Mouse (Mus musculus): Measurements from ENCODE around the gene Tmem127. TPM values are rescaled to one million over a fixed set of nuclear protein-coding genes. Genes with fewer than 3 reads are reported as not detected.
"Not testable (repeated sequence)": the region's sequence is repeated elsewhere in the genome, so short reads cannot be mapped to it uniquely, and the experiment has no call there.

Gene Tmem127
- polyA plus RNA-seq, 1 experiment from 2014 or later, result 61.1 TPM

DNA sequence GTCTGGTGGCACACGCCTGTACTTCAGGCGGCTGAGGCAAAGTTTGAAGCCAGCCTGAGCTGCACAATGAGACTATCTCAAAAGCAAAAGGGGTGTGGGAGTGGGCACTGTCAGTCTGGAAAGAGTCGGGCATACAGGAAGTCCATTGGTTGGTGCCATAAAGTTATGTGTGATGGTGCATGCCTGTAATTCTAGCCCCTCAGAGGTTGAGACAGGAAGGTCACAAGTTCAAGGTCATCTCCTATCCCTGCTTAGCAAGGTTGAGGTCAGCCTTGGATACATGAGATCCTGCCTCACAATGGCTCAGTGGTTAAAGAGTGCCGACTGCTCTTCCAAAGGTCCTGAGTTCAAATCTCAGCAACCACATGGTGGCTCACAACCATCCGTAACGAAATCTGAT is 7.6 kb downstream of the Tmem127 start:
- WGBS, result 91% methylated on average over 6 of the region's 6 CpGs
- no peak for ATAC-seq
- no peak overlapping the region for H3K4me3 ChIP-seq (ENCODE audit: low read length)

GRCm38 (mm10) chr2:127259340-127259739 is 11.6 kb downstream of the Tmem127 start:
- 92% methylated on average over 5 of the region's 5 CpGs for WGBS
- no peaks in the 10 kb centered on the region for H3K9me3 ChIP-seq (ENCODE audit: control insufficient read depth, low read length)
- H3K4me1 ChIP-seq (ENCODE audit: control insufficient read depth, insufficient read depth, low read depth, low read length), result no peaks in the 10 kb centered on the region
- no peak overlapping the region for H3K4me2 ChIP-seq (ENCODE audit: low read length)
- no peak for ATAC-seq
- H3K27me3 ChIP-seq (replicated peaks; ENCODE audit: control insufficient read depth, insufficient read depth, low read length), result no peaks in the 10 kb centered on the region
- H3K4me3 ChIP-seq (ENCODE audit: low read length), result no peak overlapping the region
- peaks cover 26% of the 10 kb centered on the region for H3K36me3 ChIP-seq (ENCODE audit: control insufficient read depth, insufficient read depth, low read length)
- H3K9ac ChIP-seq (ENCODE audit: low read depth, low read length), result no peak overlapping the region
- H3K27ac ChIP-seq (ENCODE audit: low read depth, low read length), result no peak overlapping the region

More for the DNA sequence above, 7.6 kb downstream of the Tmem127 start:
- Histone ChIP-seq H3K9me3 (ENCODE audit: control insufficient read depth, low read length) (no peaks in the 10 kb centered on the region), H3K4me2 (ENCODE audit: low read length) (no peak overlapping the region), H3K4me1 (ENCODE audit: control insufficient read depth, insufficient read depth, low read depth, low read length) (peaks cover 11% of the 10 kb centered on the region), H3K27ac (ENCODE audit: low read depth, low read length) (no peak overlapping the region), H3K36me3 (ENCODE audit: control insufficient read depth, insufficient read depth, low read length) (peaks cover 26% of the 10 kb centered on the region), H3K27me3 (replicated peaks; ENCODE audit: control insufficient read depth, insufficient read depth, low read length) (no peaks in the 10 kb centered on the region), H3K9ac (ENCODE audit: low read depth, low read length) (no peak overlapping the region)

DNA sequence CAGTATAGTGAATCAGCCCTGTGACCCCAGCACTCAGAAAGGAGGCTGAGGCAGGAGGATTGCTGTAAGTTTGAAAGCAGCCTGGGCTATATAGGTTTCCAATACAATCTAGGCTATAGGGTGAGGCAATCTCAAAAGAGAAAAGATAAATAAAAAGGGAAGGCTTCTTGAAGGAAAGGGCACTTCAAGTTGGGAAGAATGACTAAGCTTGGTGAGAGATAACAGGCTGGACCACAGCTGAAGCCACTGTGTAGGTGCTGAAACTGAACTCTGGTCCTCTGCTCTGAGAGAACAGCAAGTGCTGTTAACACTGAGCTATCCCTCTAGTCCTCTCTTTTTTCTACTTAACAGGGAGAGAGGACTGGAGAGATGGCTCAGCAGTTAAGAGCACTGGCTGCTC is 14.8 kb downstream of the Tmem127 start:
- no peak overlapping the region for H3K27ac ChIP-seq (ENCODE audit: low read depth, low read length)
- no peak overlapping the region for H3K4me2 ChIP-seq (ENCODE audit: low read length)
- no peaks in the 10 kb centered on the region for H3K4me1 ChIP-seq (ENCODE audit: control insufficient read depth, insufficient read depth, low read depth, low read length)
- H3K9me3 ChIP-seq (ENCODE audit: control insufficient read depth, low read length), result no peaks in the 10 kb centered on the region
- H3K36me3 ChIP-seq (ENCODE audit: control insufficient read depth, insufficient read depth, low read length), result peaks cover 15% of the 10 kb centered on the region
- H3K9ac ChIP-seq (ENCODE audit: low read depth, low read length), result no peak overlapping the region
- no peaks in the 10 kb centered on the region for H3K27me3 ChIP-seq (replicated peaks; ENCODE audit: control insufficient read depth, insufficient read depth, low read length)
- no peak overlapping the region for H3K4me3 ChIP-seq (ENCODE audit: low read length)
- ATAC-seq, result no peak

DNA sequence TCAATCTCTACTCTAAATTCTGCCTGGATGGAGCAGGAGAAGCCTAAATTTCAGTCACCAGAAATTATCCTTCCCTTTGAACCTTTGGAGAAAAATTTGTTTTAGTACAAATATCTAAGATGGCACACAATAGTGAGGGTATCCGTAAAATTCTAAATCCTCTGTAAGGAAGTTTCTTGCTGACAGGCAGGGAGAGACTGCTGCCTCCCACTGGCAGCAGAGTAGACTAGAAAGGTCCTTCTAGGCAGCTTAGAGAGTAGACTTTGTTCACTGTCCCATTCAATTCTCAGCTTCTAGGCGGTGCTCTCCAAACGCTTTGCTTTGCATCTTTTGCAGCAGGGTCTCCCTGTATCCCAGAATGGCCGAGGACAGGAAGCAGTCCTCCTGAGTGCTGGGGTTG is 20.1 kb downstream of the Tmem127 start:
- Histone ChIP-seq H3K4me3 (ENCODE audit: low read length) (no peak overlapping the region), H3K36me3 (ENCODE audit: control insufficient read depth, insufficient read depth, low read length) (no peaks in the 10 kb centered on the region), H3K27me3 (replicated peaks; ENCODE audit: control insufficient read depth, insufficient read depth, low read length) (no peaks in the 10 kb centered on the region), H3K27ac (ENCODE audit: low read depth, low read length) (no peak overlapping the region), H3K4me1 (ENCODE audit: control insufficient read depth, insufficient read depth, low read depth, low read length) (peaks cover 7% of the 10 kb centered on the region), H3K9ac (ENCODE audit: low read depth, low read length) (no peak overlapping the region), H3K4me2 (ENCODE audit: low read length) (no peak overlapping the region), H3K9me3 (ENCODE audit: control insufficient read depth, low read length) (no peaks in the 10 kb centered on the region)
- 40% methylated on average over 4 of the region's 4 CpGs for WGBS
- ATAC-seq, result no peak

DNA sequence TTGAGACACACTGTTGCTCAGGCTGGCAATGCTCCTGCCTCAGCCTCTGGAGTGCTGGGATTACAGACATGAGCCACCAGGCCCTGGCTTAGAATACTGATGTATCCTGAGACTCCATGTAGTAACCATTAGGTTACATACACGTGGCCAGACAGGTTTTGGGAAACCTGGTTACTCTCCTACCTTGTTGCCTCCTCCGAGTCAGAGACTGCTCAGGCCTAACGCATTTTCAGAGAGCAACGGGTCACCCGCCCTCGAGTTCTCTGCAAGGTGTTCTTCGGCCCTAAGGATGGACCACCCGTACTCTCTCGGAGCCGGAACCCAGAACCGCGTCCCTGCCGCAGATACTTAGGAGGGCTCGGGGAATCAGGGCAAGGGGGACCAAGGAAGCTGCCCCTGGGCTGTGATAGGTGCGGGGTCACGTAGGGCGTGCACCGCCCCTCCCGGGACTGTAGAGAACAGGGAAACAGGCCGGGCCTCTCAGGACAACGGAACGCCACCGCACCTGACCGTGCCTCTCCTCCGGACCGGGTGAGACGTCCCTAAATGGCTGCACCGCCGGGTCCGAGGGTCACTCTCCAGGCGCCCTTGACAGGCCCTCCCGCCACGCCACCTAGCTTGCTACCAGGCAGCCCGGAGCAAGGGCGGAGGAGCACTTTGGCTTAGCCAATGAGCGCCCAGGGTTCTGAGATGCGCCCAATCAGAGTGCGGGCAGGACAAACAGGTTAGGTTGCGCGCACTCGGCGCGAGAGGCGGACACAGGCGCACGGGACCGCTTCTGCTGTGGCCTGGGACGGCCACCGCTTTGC is 22.0 kb downstream of the Tmem127 start, which contains the start of gene Stard7:
Stard7 (plus strand) TSS at position 728 of the 809 bp plus-strand sequence.
- Histone ChIP-seq H3K27me3 (replicated peaks; ENCODE audit: control insufficient read depth, insufficient read depth, low read length) (no peaks in the 10 kb centered on the region), H3K4me3 (ENCODE audit: low read length) (peak within 1 kb of the TSS; percentile 97), H3K27ac (ENCODE audit: low read depth, low read length) (peak within 1 kb of the TSS; percentile 95), H3K9me3 (ENCODE audit: control insufficient read depth, low read length) (no peaks in the 10 kb centered on the region), H3K36me3 (ENCODE audit: control insufficient read depth, insufficient read depth, low read length) (no peaks in the 10 kb centered on the region), H3K4me2 (ENCODE audit: low read length) (peak within 1 kb of the TSS; percentile 86), H3K4me1 (ENCODE audit: control insufficient read depth, insufficient read depth, low read depth, low read length) (peaks cover 11% of the 10 kb centered on the region), H3K9ac (ENCODE audit: low read depth, low read length) (peak within 1 kb of the TSS; percentile 92)
- under 1% methylated on average over 49 of the region's 49 CpGs for WGBS
- peak; percentile 98 for ATAC-seq

DNA sequence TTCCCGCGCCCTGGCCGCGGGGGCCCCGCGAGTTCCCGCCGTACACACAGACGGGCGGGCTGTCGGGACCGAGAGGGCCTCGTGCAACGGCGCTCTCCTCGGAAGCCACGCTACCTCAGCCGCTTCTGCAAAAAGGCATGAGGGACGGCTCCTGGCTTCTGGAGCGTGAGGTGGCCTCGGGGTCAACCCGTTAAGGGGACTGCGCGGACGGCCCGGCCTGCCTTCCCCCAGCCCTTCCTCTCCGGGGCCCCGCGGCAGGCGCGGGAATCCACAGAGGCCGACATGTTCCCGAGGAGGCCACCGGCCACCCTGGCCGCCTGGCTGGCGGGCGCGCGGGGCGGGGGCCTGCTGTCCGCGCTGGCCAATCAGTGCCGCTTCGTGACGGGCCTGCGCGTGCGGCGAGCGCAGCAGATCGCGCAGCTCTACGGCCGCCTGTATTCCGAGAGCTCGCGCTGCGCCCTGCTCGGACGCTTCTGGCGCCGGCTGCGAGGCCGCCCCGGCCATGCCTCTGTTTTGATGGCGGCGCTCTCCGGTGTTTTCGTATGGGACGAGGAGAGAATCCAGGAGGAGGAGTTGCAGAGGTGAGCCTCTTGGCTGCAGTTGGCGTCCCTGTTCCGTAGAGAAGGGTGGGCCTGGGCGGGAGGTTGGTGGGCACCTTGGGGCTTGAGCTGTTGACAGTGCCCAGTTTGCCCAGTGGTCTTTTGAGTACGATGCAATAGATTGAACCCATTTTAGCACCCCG is 22.8 kb downstream of the Tmem127 start:
- peak overlapping the region; percentile 95 for H3K27ac ChIP-seq (ENCODE audit: low read depth, low read length)
- WGBS, result under 1% methylated on average over 64 of the region's 75 CpGs
- H3K4me3 ChIP-seq (ENCODE audit: low read length), result peak overlapping the region; percentile 97
- ATAC-seq, result peak; percentile 95
- H3K4me1 ChIP-seq (ENCODE audit: control insufficient read depth, insufficient read depth, low read depth, low read length), result peaks cover 13% of the 10 kb centered on the region
- H3K9ac ChIP-seq (ENCODE audit: low read depth, low read length), result peak overlapping the region; percentile 92
- no peaks in the 10 kb centered on the region for H3K9me3 ChIP-seq (ENCODE audit: control insufficient read depth, low read length)
- no peaks in the 10 kb centered on the region for H3K36me3 ChIP-seq (ENCODE audit: control insufficient read depth, insufficient read depth, low read length)
- H3K4me2 ChIP-seq (ENCODE audit: low read length), result peak overlapping the region; percentile 86
- no peaks in the 10 kb centered on the region for H3K27me3 ChIP-seq (replicated peaks; ENCODE audit: control insufficient read depth, insufficient read depth, low read length)

- Histone ChIP-seq H3K4me3 (ENCODE audit: low read length) (peak overlapping the region; percentile 97), H3K27ac (ENCODE audit: low read depth, low read length) (peak overlapping the region; percentile 95), H3K27me3 (replicated peaks; ENCODE audit: control insufficient read depth, insufficient read depth, low read length) (no peaks in the 10 kb centered on the region), H3K36me3 (ENCODE audit: control insufficient read depth, insufficient read depth, low read length) (no peaks in the 10 kb centered on the region), H3K9me3 (ENCODE audit: control insufficient read depth, low read length) (no peaks in the 10 kb centered on the region), H3K4me2 (ENCODE audit: low read length) (peak overlapping the region; percentile 86), H3K9ac (ENCODE audit: low read depth, low read length) (peak overlapping the region; percentile 92), H3K4me1 (ENCODE audit: control insufficient read depth, insufficient read depth, low read depth, low read length) (peaks cover 14% of the 10 kb centered on the region)
- 7% methylated on average over 8 of the region's 8 CpGs for WGBS
- no peak for ATAC-seq
These were observed 23.4 kb downstream of the Tmem127 start for GRCm38 (mm10) chr2:127271042-127271515.

GRCm38 (mm10) chr2:127272049-127272448 is 24.3 kb downstream of the Tmem127 start:
- Histone ChIP-seq H3K4me1 (ENCODE audit: control insufficient read depth, insufficient read depth, low read depth, low read length) (peaks cover 14% of the 10 kb centered on the region), H3K4me2 (ENCODE audit: low read length) (peak overlapping the region; percentile 86; the same call in 1 of the 2 replicates)
- not testable (repeated sequence) for H3K9me3 ChIP-seq (ENCODE audit: control insufficient read depth, low read length); H3K9ac ChIP-seq (ENCODE audit: low read depth, low read length); ATAC-seq; H3K4me3 ChIP-seq (ENCODE audit: low read length); H3K36me3 ChIP-seq (ENCODE audit: control insufficient read depth, insufficient read depth, low read length); H3K27me3 ChIP-seq (replicated peaks; ENCODE audit: control insufficient read depth, insufficient read depth, low read length); H3K27ac ChIP-seq (ENCODE audit: low read depth, low read length)
- 90% methylated on average over 4 of the region's 4 CpGs for WGBS

- Histone ChIP-seq H3K36me3 (ENCODE audit: control insufficient read depth, insufficient read depth, low read length) (no peaks in the 10 kb centered on the region), H3K27ac (ENCODE audit: low read depth, low read length) (no peak overlapping the region), H3K4me1 (ENCODE audit: control insufficient read depth, insufficient read depth, low read depth, low read length) (peaks cover 14% of the 10 kb centered on the region), H3K4me2 (ENCODE audit: low read length) (no peak overlapping the region), H3K9me3 (ENCODE audit: control insufficient read depth, low read length) (no peaks in the 10 kb centered on the region), H3K4me3 (ENCODE audit: low read length) (no peak overlapping the region), H3K27me3 (replicated peaks; ENCODE audit: control insufficient read depth, insufficient read depth, low read length) (no peaks in the 10 kb centered on the region), H3K9ac (ENCODE audit: low read depth, low read length) (no peak overlapping the region)
- ATAC-seq, result no peak
- WGBS, result 94% methylated on average over 3 of the region's 3 CpGs
These were observed 25.1 kb downstream of the Tmem127 start for GRCm38 (mm10) chr2:127272806-127273205.
